7 mouse cellular contexts compared by ENCODE assay signal in the genomic region with DNA sequence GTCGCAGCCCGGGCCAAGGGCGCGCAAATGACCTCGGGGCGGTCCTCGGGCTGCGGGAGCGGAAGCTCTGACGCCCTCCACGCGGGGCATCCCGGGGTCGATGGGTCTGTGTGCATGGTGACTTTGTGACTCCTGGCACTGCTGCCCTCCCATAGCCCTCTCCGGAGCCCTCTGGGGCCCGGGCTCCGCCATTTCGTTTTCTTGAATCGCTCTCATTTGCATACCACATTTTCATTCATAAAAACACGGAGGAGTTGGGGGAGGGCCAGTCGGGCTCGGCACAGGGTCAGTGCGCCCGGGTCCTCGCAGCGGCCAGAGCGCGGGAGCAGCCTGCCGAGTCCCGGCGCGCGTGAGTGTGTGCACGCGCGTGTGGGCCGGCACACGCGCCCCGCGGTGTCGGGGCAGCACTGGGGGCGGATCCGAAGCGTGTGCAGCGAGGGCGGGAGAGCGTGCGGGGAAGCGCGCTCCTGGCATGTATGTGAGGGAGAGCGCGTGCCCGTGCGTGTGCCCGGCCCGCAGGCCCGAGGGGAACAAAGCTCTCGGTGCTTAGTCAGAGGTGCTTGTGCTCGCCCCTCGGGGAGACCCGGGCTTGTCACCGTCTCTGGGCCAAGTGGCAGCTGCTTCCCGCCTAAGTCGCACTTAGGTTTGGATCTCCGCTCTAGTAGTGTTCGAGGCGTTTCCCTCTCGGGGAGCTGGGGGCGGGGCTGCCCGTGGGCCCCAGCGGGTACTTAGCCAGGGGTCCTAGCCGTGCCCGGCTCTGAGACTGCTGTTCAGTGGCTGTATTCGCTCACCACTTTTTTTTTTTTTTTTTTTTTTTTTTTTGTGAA. TPM values are rescaled to one million over a fixed set of nuclear protein-coding genes. Genes with fewer than 3 reads are reported as not detected.
A peak's percentile ranks its signal among the peaks of the same experiment; 100 is the strongest.
DNase-seq lines count a peak whose midpoint lies in the region; ATAC-seq lines count a peak whose summit lies in the region.

No protein-coding gene starts in this region.

- H3K9me3 ChIP-seq in intestine, embryonic 15.5 days, result no peaks in the 10 kb centered on the region
- H3K9me3 ChIP-seq in limb, embryonic 10.5 days (replicated peaks), result no peaks in the 10 kb centered on the region
- H3K9me3 ChIP-seq in midbrain, embryonic 12.5 days, result no peaks in the 10 kb centered on the region

- ATAC-seq in intestine, embryonic 15.5 days, result peak; percentile 65
- ATAC-seq in midbrain, embryonic 12.5 days (ENCODE audit: low FRiP score, low read depth), result peak; percentile 78

- peaks cover 15% of the 10 kb centered on the region for H3K4me1 ChIP-seq in intestine, embryonic 15.5 days (replicated peaks)
- H3K4me1 ChIP-seq in limb, embryonic 10.5 days, result peaks cover 41% of the 10 kb centered on the region
- peaks cover 24% of the 10 kb centered on the region for H3K4me1 ChIP-seq in midbrain, embryonic 12.5 days

- H3K4me2 ChIP-seq in intestine, embryonic 15.5 days (replicated peaks), result peak overlapping the region; percentile 84
- H3K4me2 ChIP-seq in midbrain, embryonic 12.5 days (replicated peaks), result peak overlapping the region; percentile 74

- peak overlapping the region; percentile 97 for H3K9ac ChIP-seq in intestine, embryonic 15.5 days
- peak overlapping the region; percentile 84 for H3K9ac ChIP-seq in midbrain, embryonic 12.5 days (replicated peaks)

- H3K27ac ChIP-seq in intestine, embryonic 15.5 days, result peak overlapping the region; percentile 97
- peak overlapping the region; percentile 98 for H3K27ac ChIP-seq in limb, embryonic 10.5 days
- H3K27ac ChIP-seq in midbrain, embryonic 12.5 days (replicated peaks), result peak overlapping the region; percentile 91

- under 1% methylated on average over 74 of the region's 75 CpGs for WGBS in intestine, embryonic 15.5 days
- WGBS in limb, embryonic 10.5 days, result under 1% methylated on average over 75 of the region's 75 CpGs
- WGBS in midbrain, embryonic 12.5 days, result under 1% methylated on average over 75 of the region's 75 CpGs

- no peaks in the 10 kb centered on the region for H3K36me3 ChIP-seq in intestine, embryonic 15.5 days
- peaks cover 3% of the 10 kb centered on the region; the same call in 1 of the 2 replicates for H3K36me3 ChIP-seq in limb, embryonic 10.5 days
- H3K36me3 ChIP-seq in midbrain, embryonic 12.5 days, result no peaks in the 10 kb centered on the region

- H3K4me3 ChIP-seq in intestine, embryonic 15.5 days (replicated peaks), result peak overlapping the region; percentile 93
- H3K4me3 ChIP-seq in limb, embryonic 10.5 days, result peak overlapping the region; percentile 87
- H3K4me3 ChIP-seq in midbrain, embryonic 12.5 days, result peak overlapping the region; percentile 86

- peak; percentile 69 for DNase-seq in adrenal gland, adult 8-10 months
- DNase-seq in embryo, embryonic 10.5 days (ENCODE audit: low spot score), result peak; percentile 87
- peak; percentile 62 for DNase-seq in gastrocnemius, postnatal 25 days
- peak; percentile 84 for DNase-seq in limb, embryonic 10.5 days (ENCODE audit: low spot score)
- peak; percentile 30 for DNase-seq in skeletal muscle tissue, adult 2 months (ENCODE audit: low read depth, low spot score)

- no peaks in the 10 kb centered on the region for H3K27me3 ChIP-seq in intestine, embryonic 15.5 days (replicated peaks)
- H3K27me3 ChIP-seq in limb, embryonic 10.5 days (ENCODE audit: low read depth, poor library complexity, severe bottlenecking), result no peaks in the 10 kb centered on the region
- H3K27me3 ChIP-seq in midbrain, embryonic 12.5 days, result peaks cover 5% of the 10 kb centered on the region; the same call in 1 of the 2 replicates

RNA-seq across cellular contexts. Expression of gene Spred2, which starts 1.2 kb away (rescaled TPM):
- 10 to 100 TPM; 31.6 to 39.9 (median 37.2) TPM for total RNA-seq in adrenal gland, adult 8-10 months (2022)
- total RNA-seq in gastrocnemius, postnatal 25 days (2021), result 1 to 10 TPM; 7.2 to 7.6 TPM
- 6.8 and 7.1 TPM in 2 replicates for polyA plus RNA-seq in intestine, embryonic 15.5 days (2015; fragmentation: Nextera tagmentation; extraction: Ambion mirVana)
- 8.3 and 9.3 TPM in 2 replicates for polyA plus RNA-seq in limb, embryonic 10.5 days (2016; fragmentation: Nextera tagmentation; extraction: Ambion mirVana)
- polyA plus RNA-seq in midbrain, embryonic 12.5 days (2016; fragmentation: Nextera tagmentation; extraction: Ambion mirVana), result 5.6 and 7.5 TPM in 2 replicates

Comparison
In these comparisons a context has a peak if more than half of its experiments do, and no peak if none do; other contexts are left out.
1. Peak in every context shown above with its lines: DNase-seq, ATAC-seq, H3K4me3 ChIP-seq and H3K27ac ChIP-seq.
2. DNase-seq: peak in every context shown above with its lines; median percentile 87 in embryo, embryonic 10.5 days; 84 in limb, embryonic 10.5 days; 69 in adrenal gland, adult 8-10 months; 62 in gastrocnemius, postnatal 25 days; 30 in skeletal muscle tissue, adult 2 months.